Mouse (Mus musculus) lung, postnatal 0 days (tissue): Measurements from ENCODE around the gene Fam50b. TPM values are rescaled to one million over a fixed set of nuclear protein-coding genes. Genes with fewer than 3 reads are reported as not detected.

Source experiments
- ATAC-seq: fragments of 200-750 bp; cut with Nextera tagmentation; 2 replicates; pipeline ENCODE4 v1.8.0; 2017; ENCODE audit warnings: moderate library complexity
- DNase-seq: peaks from one replicate; pipeline ENCODE4 v3.0.0-alpha.2; 2016; ENCODE audit warnings: low spot score
- H3K27ac ChIP-seq: fragments of 300-500 bp; sonication (generic); 2 replicates; pipeline ENCODE4 v1.5.1; 2014; ENCODE audit warnings: antibody characterized with exemption, mild to moderate bottlenecking, low read length, mixed read lengths
- H3K27me3 ChIP-seq: fragments of 300-500 bp; sonication (generic); replicated peaks from 2 replicates; pipeline ENCODE4 v1.6.1; 2014; ENCODE audit warnings: low read length, mixed read lengths; ENCODE audit not compliant: insufficient read depth
- H3K36me3 ChIP-seq: fragments of 300-500 bp; sonication (generic); 2 replicates; pipeline ENCODE4 v1.6.1; 2014; ENCODE audit warnings: low read length, mixed read lengths; ENCODE audit not compliant: insufficient read depth
- H3K4me1 ChIP-seq: fragments of 300-500 bp; sonication (generic); 2 replicates; pipeline ENCODE4 v1.6.1; 2014; ENCODE audit warnings: antibody characterized with exemption, low read depth, low read length, mixed read lengths; ENCODE audit not compliant: insufficient read depth
- H3K4me2 ChIP-seq: fragments of 300-500 bp; sonication (generic); replicated peaks from 2 replicates; pipeline ENCODE4 v1.6.1; 2014; ENCODE audit warnings: low read depth, mild to moderate bottlenecking, low read length, moderate library complexity, mixed read lengths
- H3K4me3 ChIP-seq: fragments of 300-500 bp; sonication (generic); 2 replicates; pipeline ENCODE4 v1.5.1; 2014; ENCODE audit warnings: low read depth, low read length
- H3K9ac ChIP-seq: fragments of 300-500 bp; sonication (generic); replicated peaks from 2 replicates; pipeline ENCODE4 v1.6.1; 2014; ENCODE audit warnings: low read depth, mild to moderate bottlenecking
- H3K9me3 ChIP-seq: fragments of 300-500 bp; sonication (generic); 2 replicates; pipeline ENCODE4 v1.6.1; 2016; ENCODE audit warnings: low read length, mixed read lengths
- CTCF ChIP-seq: IDR thresholded peaks from 2 replicates; pipeline ENCODE4 v1.5.1; 2016; ENCODE audit warnings: antibody characterized with exemption, mild to moderate bottlenecking
- EP300 ChIP-seq: IDR thresholded peaks from 2 replicates; pipeline ENCODE4 v1.6.1; 2016; ENCODE audit warnings: antibody characterized with exemption, mild to moderate bottlenecking, control low read depth
- WGBS: fragments of 180-500 bp; shearing (Covaris S2); extraction: QIAGEN DNeasy Blood & Tissue Kit; methylation state at CpG from one replicate; pipeline ENCODE4 v1.1.7; 2014; 5-methylcytosine and 5-hydroxymethylcytosine counted together
- polyA plus RNA-seq: library from polyadenylated mRNA; unstranded; fragments of >200 nt; fragmentation: Nextera tagmentation; extraction: Ambion mirVana; gene quantifications from 2 replicates; pipeline ENCODE4 v1.2.1, GENCODE M21; 2015

Gene Fam50b
- polyA plus RNA-seq, 1 experiment from 2014 or later = 0.10 TPM

GRCm38 (mm10) chr13:34731551-34731950 lies 3.1 kb upstream of the Fam50b start:
- peaks cover 6% of the 10 kb centered on the region; the same call in 1 of the 2 replicates for H3K4me1 ChIP-seq
- H3K9me3 ChIP-seq = no peaks in the 10 kb centered on the region
- H3K4me2 ChIP-seq = no peak overlapping the region
- no peaks in the 10 kb centered on the region for H3K36me3 ChIP-seq
- H3K27ac ChIP-seq = no peak overlapping the region
- H3K9ac ChIP-seq = no peak overlapping the region
- 83% methylated on average over 6 of the region's 6 CpGs for WGBS
- no peak overlapping the region for H3K4me3 ChIP-seq
- no peak for DNase-seq
- TF ChIP-seq CTCF (no peak), EP300 (no peak)
- ATAC-seq = no peak
- no peaks in the 10 kb centered on the region for H3K27me3 ChIP-seq

DNA sequence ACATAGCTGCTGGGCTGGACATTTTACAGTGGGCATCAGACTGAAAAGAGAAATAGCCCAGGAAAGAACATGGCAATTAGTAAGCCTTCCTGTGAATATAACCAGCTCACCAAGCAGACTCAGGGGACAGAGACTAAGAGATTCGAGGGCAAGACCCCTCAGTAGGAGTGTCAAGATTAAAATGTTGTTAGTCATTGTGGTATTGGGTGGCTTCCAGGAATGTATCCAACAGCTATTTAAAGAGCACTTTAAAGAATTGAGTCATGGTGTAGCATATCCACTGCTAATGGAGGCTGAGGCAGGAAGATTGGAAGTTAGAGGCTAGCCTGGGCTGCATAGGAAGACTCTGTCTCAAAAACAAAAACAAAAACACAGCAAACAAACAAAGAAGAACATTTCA lies 870 bp upstream of the Fam50b start:
- no peak for DNase-seq
- no peak overlapping the region for H3K27ac ChIP-seq
- no peaks in the 10 kb centered on the region for H3K36me3 ChIP-seq
- no peak overlapping the region for H3K4me3 ChIP-seq
- H3K4me1 ChIP-seq = peaks cover 9% of the 10 kb centered on the region; the same call in 1 of the 2 replicates
- TF ChIP-seq CTCF = no peak
- no peak for TF ChIP-seq EP300
- ATAC-seq = no peak
- WGBS = 36% methylated on average over 1 of the region's 1 CpGs
- H3K9ac ChIP-seq = no peak overlapping the region
- no peaks in the 10 kb centered on the region for H3K9me3 ChIP-seq
- no peaks in the 10 kb centered on the region for H3K27me3 ChIP-seq
- no peak overlapping the region for H3K4me2 ChIP-seq

DNA sequence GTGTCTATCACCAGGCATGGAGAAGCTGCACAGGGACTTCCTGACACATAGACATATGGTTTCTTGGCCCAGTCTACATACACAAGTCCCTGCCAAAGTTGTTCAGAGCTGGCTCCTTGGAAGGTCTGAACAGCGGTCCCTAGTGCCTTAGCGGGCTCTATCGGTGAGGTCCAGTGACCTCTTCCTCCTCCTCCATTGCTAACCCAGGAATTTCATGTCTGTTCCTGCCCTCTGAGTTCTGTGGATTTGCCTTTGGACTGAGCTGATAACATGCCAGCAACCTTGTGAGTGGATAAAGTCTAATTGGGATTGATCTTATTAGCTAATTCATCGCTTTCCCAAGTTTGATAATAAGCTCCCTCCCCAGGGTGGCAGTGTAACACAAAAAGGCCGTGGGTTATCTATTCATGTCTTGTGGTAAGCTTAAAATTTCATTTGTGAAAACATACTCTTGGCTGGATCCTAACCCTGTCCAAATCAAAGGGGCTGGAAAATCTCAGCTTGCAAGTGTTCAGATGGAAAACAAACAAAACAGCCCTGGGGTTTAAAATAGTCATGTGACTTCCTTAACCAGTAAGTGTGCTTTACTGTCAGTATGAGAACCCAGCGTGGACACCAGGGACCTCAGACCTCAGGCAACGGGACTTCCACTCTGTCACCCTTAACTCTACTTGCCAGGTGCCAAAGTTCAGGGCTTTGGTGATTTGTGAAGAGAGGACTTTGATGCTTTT lies 3.5 kb downstream of the Fam50b start:
- H3K4me1 ChIP-seq = peaks cover 9% of the 10 kb centered on the region; the same call in 1 of the 2 replicates
- H3K9ac ChIP-seq = no peak overlapping the region
- no peaks in the 10 kb centered on the region for H3K36me3 ChIP-seq
- peak; percentile 3; the same call in 1 of the 2 replicates for TF ChIP-seq CTCF
- no peak for TF ChIP-seq EP300
- peak; percentile 30 for DNase-seq
- no peak overlapping the region for H3K4me2 ChIP-seq
- no peaks in the 10 kb centered on the region for H3K27me3 ChIP-seq
- H3K27ac ChIP-seq = no peak overlapping the region
- no peak; the same call in 1 of the 2 replicates for ATAC-seq
- no peak overlapping the region for H3K4me3 ChIP-seq
- WGBS = 68% methylated on average over 7 of the region's 7 CpGs
- no peaks in the 10 kb centered on the region for H3K9me3 ChIP-seq

DNA sequence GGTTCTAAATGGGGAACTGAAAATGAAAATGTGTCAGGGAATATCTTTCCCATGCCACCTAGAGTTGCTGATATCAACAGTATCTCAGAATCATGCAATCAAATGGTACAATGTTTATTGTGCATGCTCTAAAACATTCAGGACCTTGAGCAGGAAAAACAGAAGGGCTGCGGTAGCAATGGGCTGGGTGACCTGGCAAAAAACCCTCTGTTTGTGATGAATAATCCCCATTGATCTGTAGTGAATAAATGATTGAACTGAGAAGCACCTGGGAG lies 4.0 kb downstream of the Fam50b start:
- no peak for ATAC-seq
- Histone ChIP-seq H3K4me3 (no peak overlapping the region), H3K9ac (no peak overlapping the region), H3K4me2 (no peak overlapping the region), H3K4me1 (peaks cover 9% of the 10 kb centered on the region; the same call in 1 of the 2 replicates), H3K9me3 (no peaks in the 10 kb centered on the region), H3K27me3 (no peaks in the 10 kb centered on the region), H3K36me3 (no peaks in the 10 kb centered on the region), H3K27ac (no peak overlapping the region)
- no peak for DNase-seq
- whole genome bisulfite sequencing = 57% methylated on average over 1 of the region's 1 CpGs
- no peak for TF ChIP-seq EP300

GRCm38 (mm10) chr13:34739071-34739470 lies 4.4 kb downstream of the Fam50b start:
- DNase-seq = no peak
- TF ChIP-seq EP300 (no peak), CTCF (no peak)
- Histone ChIP-seq H3K36me3 (no peaks in the 10 kb centered on the region), H3K27me3 (no peaks in the 10 kb centered on the region), H3K4me3 (no peak overlapping the region), H3K4me2 (no peak overlapping the region), H3K9ac (no peak overlapping the region), H3K4me1 (peaks cover 9% of the 10 kb centered on the region; the same call in 1 of the 2 replicates), H3K27ac (no peak overlapping the region), H3K9me3 (no peaks in the 10 kb centered on the region)
- ATAC-seq = no peak
- 74% methylated on average over 3 of the region's 3 CpGs for WGBS

DNA sequence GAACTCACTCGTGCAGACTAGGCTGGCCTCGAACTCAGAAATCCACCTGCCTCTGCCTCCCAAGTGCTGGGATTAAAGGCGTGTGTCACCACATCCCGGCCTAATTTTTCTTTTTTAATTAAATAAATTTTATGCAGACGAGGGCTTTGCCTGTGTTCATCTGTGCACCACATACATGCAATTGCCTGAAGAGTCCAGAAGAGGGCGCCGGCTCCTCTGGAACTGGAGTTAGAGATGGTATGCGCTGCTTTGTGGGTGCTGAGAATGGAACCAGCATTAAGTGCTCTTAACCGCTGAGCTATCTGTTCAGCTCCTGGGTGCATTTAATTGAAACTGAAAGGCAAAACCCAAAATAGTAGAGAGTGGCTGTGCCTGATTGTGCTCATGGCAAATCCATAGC lies 6.6 kb downstream of the Fam50b start:
- no peaks in the 10 kb centered on the region for H3K36me3 ChIP-seq
- TF ChIP-seq EP300 = no peak
- TF ChIP-seq CTCF = peak; percentile 48
- H3K9ac ChIP-seq = no peak overlapping the region
- H3K4me3 ChIP-seq = no peak overlapping the region
- H3K4me2 ChIP-seq = no peak overlapping the region
- 0 out of 2 replicates have a peak, but pooled peaks cover 3% of the 10 kb centered on the region for H3K4me1 ChIP-seq
- WGBS = 88% methylated on average over 9 of the region's 9 CpGs
- ATAC-seq = no peak
- no peak for DNase-seq
- H3K27me3 ChIP-seq = no peaks in the 10 kb centered on the region
- H3K27ac ChIP-seq = no peak overlapping the region
- H3K9me3 ChIP-seq = no peaks in the 10 kb centered on the region
